Mouse (Mus musculus): ENCODE data around the gene Alg12.

Alg12 gene

GRCm38 (mm10) chr15:88854969-88855830 is 36.1 kb upstream of the Alg12 start:
- DNase-seq (ENCODE audit: low spot score in 2 of 2), result no peak

GRCm38 (mm10) chr15:88854119-88854968 is 35.2 kb upstream of the Alg12 start:
- no peak for DNase-seq (ENCODE audit: low spot score in 2 of 2)

GRCm38 (mm10) chr15:88853106-88853505 is 34.0 kb upstream of the Alg12 start:
- no peak for DNase-seq (ENCODE audit: low spot score in 2 of 2)

GRCm38 (mm10) chr15:88851507-88852149 is 32.5 kb upstream of the Alg12 start:
- DNase-seq (ENCODE audit: low spot score in 2 of 2), result peak in 1 of 2 experiments; percentile 63

- DNase-seq (ENCODE audit: low spot score in 2 of 2), result no peak
Observed at GRCm38 (mm10) chr15:88851076-88851475, 32.0 kb upstream of the Alg12 start.

GRCm38 (mm10) chr15:88850146-88850826 is 31.2 kb upstream of the Alg12 start:
- DNase-seq (ENCODE audit: low spot score in 2 of 2), result peak in 1 of 2 experiments; percentile 49

- no peak for DNase-seq (ENCODE audit: low spot score in 2 of 2)
Observed at GRCm38 (mm10) chr15:88849621-88850020, 30.5 kb upstream of the Alg12 start.

- no peak for DNase-seq (ENCODE audit: low spot score in 2 of 2)
Observed at GRCm38 (mm10) chr15:88848661-88849060, 29.5 kb upstream of the Alg12 start.

GRCm38 (mm10) chr15:88844966-88845365 is 25.8 kb upstream of the Alg12 start:
- DNase-seq (ENCODE audit: low spot score in 2 of 2), result no peak

GRCm38 (mm10) chr15:88843486-88844097 is 24.5 kb upstream of the Alg12 start:
- DNase-seq (ENCODE audit: low spot score in 2 of 2), result no peak

- DNase-seq (ENCODE audit: low spot score in 2 of 2), result no peak
Observed at GRCm38 (mm10) chr15:88842300-88842673, 23.2 kb upstream of the Alg12 start.

GRCm38 (mm10) chr15:88841580-88842299 is 22.6 kb upstream of the Alg12 start:
- DNase-seq (ENCODE audit: low spot score in 2 of 2), result no peak

- no peak for DNase-seq (ENCODE audit: low spot score in 2 of 2)
Observed at GRCm38 (mm10) chr15:88841160-88841559, 22.0 kb upstream of the Alg12 start.

GRCm38 (mm10) chr15:88840126-88840525 is 21.0 kb upstream of the Alg12 start:
- no peak for DNase-seq (ENCODE audit: low spot score in 2 of 2)

- DNase-seq (ENCODE audit: low spot score in 2 of 2), result no peak
Observed at GRCm38 (mm10) chr15:88839271-88839670, 20.2 kb upstream of the Alg12 start.

- DNase-seq (ENCODE audit: low spot score in 2 of 2), result no peak
Observed at GRCm38 (mm10) chr15:88837977-88838376, 18.9 kb upstream of the Alg12 start.

GRCm38 (mm10) chr15:88837199-88837932 is 18.2 kb upstream of the Alg12 start:
- peak; percentile 57 to 78 for DNase-seq (ENCODE audit: low spot score in 2 of 2)

GRCm38 (mm10) chr15:88836571-88836970 is 17.5 kb upstream of the Alg12 start:
- no peak for DNase-seq (ENCODE audit: low spot score in 2 of 2)

GRCm38 (mm10) chr15:88836031-88836430 is 16.9 kb upstream of the Alg12 start:
- no peak for DNase-seq (ENCODE audit: low spot score in 2 of 2)

- DNase-seq (ENCODE audit: low spot score in 2 of 2), result no peak
Observed at GRCm38 (mm10) chr15:88832536-88832935, 13.4 kb upstream of the Alg12 start.
